Mouse (Mus musculus): ENCODE measurements at regions not wholly inside any gene's neighbourhood (a gene's known extent, or its start where the extent isn't known, plus 50 kb on each side); places are given as distances from the start of the nearest gene placed in this dataset.

DNA sequence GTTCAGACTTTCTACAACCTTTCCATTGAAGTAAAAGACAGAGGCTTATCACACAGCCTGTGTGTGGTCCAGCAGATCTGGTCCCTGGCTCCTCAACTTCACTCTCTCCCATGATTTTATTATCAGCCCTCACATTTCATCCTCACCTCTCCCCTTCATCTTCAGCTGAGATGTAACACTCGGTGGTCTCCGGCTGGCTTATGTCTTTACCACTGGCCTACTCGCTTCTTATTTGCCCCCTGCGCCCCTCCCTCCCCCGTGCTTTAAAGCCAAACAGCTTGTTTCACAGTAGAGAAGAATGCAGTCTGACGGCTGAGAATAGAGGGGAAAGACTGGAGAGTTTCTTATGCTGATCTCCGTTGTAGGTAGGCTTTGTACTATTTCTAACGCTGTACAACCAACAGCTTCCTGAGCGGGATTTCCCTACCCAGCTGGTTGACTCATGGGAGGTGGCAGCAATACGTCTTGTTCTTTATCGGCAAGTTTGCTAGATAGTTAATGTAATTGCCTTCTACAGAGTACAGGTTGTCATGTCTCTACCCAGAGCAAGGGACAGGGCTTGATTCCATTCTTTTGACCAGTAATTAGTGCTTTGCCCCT lies 152.9 kb upstream of the Cmc1 start:
- Histone ChIP-seq H3K4me2 (ENCODE audit: low read depth, low read length) (no peak overlapping the region), H3K4me1 (ENCODE audit: control insufficient read depth, insufficient read depth, low read length) (no peaks in the 10 kb centered on the region), H3K4me3 (ENCODE audit: low read depth, low read length) (no peak overlapping the region), H3K9me3 (ENCODE audit: control insufficient read depth, low read length) (no peaks in the 10 kb centered on the region), H3K27me3 (ENCODE audit: control insufficient read depth, insufficient read depth, low read length) (no peaks in the 10 kb centered on the region), H3K36me3 (ENCODE audit: control insufficient read depth, insufficient read depth, low read length) (no peaks in the 10 kb centered on the region), H3K9ac (replicated peaks; ENCODE audit: low read depth, low read length) (no peak overlapping the region), H3K27ac (ENCODE audit: low read depth, low read length) (no peak overlapping the region)
- 80% methylated on average over 11 of the region's 11 CpGs for WGBS
- ATAC-seq (ENCODE audit: low read depth) = no peak

DNA sequence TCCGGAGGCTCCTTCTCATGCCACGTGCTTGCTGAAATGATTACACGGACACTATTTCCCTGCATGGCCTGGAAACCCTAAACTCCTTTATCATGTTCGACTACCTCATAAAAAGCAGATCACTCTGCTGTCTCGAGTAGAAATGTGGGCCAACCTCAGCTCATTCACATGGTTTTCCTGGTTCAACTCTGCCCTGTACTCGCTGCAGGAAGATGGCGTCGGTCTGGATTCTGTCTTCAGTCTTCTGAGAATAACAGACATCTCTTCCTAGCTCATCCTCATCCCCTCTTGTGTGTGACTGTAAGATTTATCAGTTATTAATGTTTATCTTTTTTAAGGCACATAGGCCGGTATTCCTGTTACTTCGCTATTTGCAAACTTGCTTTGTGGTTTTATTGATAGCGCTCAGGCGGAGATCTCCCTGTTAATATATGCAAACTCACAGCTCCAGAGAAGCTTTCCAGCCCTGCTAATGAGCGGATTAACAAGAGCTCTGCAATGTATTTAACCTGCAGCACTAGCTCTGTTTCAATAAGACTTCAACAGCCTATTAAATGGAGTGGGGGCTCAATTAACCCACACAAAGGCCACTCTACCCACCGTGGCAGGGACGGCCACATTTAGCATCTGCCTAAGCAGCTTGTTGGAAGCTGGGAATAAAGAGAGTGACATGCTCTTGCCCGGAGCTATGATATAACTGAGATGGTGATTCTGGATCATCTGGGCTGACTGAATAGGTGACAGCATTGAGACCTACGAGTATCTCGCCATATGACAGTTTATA lies 159.5 kb upstream of the Eomes start:
- Histone ChIP-seq H3K36me3 (ENCODE audit: control insufficient read depth, insufficient read depth, low read length) (no peaks in the 10 kb centered on the region), H3K4me2 (ENCODE audit: low read depth, low read length) (no peak overlapping the region), H3K27ac (ENCODE audit: low read depth, low read length) (no peak overlapping the region), H3K4me1 (ENCODE audit: control insufficient read depth, insufficient read depth, low read length) (no peaks in the 10 kb centered on the region), H3K9me3 (ENCODE audit: control insufficient read depth, low read length) (no peaks in the 10 kb centered on the region), H3K4me3 (ENCODE audit: low read depth, low read length) (no peak overlapping the region), H3K27me3 (ENCODE audit: control insufficient read depth, insufficient read depth, low read length) (no peaks in the 10 kb centered on the region), H3K9ac (replicated peaks; ENCODE audit: low read depth, low read length) (no peak overlapping the region)
- no peak for ATAC-seq (ENCODE audit: low read depth)
- WGBS = 58% methylated on average over 18 of the region's 18 CpGs

DNA sequence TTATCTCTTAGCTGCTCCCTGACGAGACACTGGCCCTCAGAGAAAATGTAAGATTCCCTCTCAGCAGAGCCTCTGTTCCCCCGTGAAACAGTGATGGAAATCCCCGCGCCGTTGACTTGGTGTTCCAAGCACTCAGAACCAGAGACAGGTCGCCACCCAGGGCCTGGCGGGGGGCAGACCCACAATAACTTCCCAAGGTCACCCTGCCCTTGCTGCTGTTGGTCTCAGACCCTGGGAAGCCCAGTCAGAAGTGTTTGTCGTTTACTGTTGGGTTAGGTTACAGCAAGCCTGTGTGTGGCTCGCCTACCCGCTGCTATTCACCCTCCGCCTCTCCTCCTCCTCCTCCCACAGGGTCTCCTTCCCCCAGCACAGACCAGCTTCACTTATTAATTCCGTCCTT lies 154.2 kb upstream of the Eomes start:
- ATAC-seq (ENCODE audit: low read depth) = no peak
- whole genome bisulfite sequencing = 45% methylated on average over 12 of the region's 12 CpGs
- no peak overlapping the region for H3K27ac ChIP-seq (ENCODE audit: low read depth, low read length)

DNA sequence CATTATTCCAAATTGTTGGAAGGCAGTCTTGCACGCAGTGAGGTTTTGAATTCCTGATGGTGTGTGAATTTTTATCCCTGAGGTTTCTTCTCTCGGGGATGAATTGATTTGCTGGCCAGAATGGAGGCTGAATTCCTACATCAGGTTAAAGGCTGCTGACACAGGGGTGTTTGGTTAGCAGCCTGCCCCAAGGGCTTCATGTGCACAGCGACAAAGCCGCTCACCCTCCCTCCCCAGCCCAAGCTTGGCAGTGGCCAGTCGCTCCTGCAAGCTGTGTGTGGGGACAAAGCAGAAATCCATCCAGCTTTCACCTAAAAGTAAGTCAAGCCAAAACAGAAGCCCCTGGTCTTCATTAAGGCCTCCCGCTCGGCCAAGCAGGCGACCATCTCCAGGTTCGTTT lies 151.4 kb upstream of the Eomes start:
- Histone ChIP-seq H3K27me3 (ENCODE audit: control insufficient read depth, insufficient read depth, low read length) (no peaks in the 10 kb centered on the region), H3K4me1 (ENCODE audit: control insufficient read depth, insufficient read depth, low read length) (no peaks in the 10 kb centered on the region), H3K4me2 (ENCODE audit: low read depth, low read length) (no peak overlapping the region), H3K36me3 (ENCODE audit: control insufficient read depth, insufficient read depth, low read length) (no peaks in the 10 kb centered on the region), H3K9me3 (ENCODE audit: control insufficient read depth, low read length) (no peaks in the 10 kb centered on the region), H3K9ac (replicated peaks; ENCODE audit: low read depth, low read length) (no peak overlapping the region), H3K27ac (ENCODE audit: low read depth, low read length) (no peak overlapping the region), H3K4me3 (ENCODE audit: low read depth, low read length) (no peak overlapping the region)
- 66% methylated on average over 9 of the region's 9 CpGs for WGBS
- ATAC-seq (ENCODE audit: low read depth) = no peak

More for the DNA sequence above, 154.2 kb upstream of the Eomes start:
- Histone ChIP-seq H3K9ac (replicated peaks; ENCODE audit: low read depth, low read length) (no peak overlapping the region), H3K4me3 (ENCODE audit: low read depth, low read length) (no peak overlapping the region), H3K36me3 (ENCODE audit: control insufficient read depth, insufficient read depth, low read length) (no peaks in the 10 kb centered on the region), H3K4me2 (ENCODE audit: low read depth, low read length) (no peak overlapping the region), H3K4me1 (ENCODE audit: control insufficient read depth, insufficient read depth, low read length) (no peaks in the 10 kb centered on the region), H3K27me3 (ENCODE audit: control insufficient read depth, insufficient read depth, low read length) (no peaks in the 10 kb centered on the region), H3K9me3 (ENCODE audit: control insufficient read depth, low read length) (no peaks in the 10 kb centered on the region)

DNA sequence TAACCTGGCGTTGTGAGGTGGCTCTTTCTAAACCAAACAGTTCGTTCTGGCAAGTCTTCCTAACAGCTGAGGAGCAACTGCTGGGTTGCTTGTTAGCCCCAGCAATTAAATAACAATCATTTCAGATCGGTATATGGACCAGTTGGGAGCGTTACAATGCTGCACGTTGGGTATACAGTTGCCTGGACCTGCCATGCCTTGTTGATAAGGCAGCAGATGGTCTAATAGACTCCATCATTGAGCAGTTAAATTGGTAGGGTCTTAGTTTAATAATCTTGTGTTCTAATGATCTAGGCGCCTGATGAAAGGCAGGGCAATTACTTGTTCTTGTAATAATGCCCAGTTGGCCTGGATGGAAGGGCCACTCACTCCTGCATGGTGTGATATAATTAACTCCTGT lies 150.1 kb upstream of the Eomes start:
- WGBS = 65% methylated on average over 6 of the region's 6 CpGs
- no peak overlapping the region for H3K27ac ChIP-seq (ENCODE audit: low read depth, low read length)

DNA sequence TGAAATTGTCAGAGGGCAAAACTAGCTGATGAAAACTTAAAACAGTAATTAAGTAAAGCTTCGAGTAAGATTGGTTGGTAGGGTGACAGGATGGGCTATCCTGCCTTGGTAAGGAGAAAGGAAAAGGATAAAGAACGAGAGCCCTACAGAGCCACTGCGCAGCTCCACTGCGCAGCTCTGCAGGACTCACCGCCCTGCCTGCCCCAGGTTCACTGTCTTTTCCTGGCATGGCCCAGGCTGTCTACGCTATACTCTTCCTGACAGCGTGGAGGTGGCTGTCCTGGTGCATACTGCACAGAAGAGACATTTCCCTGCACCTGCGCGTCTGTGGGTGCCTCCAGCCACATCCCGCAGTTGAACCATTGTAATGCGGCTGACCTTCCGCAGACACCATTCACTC lies 136.6 kb upstream of the Eomes start:
- Histone ChIP-seq H3K4me1 (ENCODE audit: control insufficient read depth, insufficient read depth, low read length) (no peaks in the 10 kb centered on the region), H3K27me3 (ENCODE audit: control insufficient read depth, insufficient read depth, low read length) (no peaks in the 10 kb centered on the region), H3K4me2 (ENCODE audit: low read depth, low read length) (peak overlapping the region; percentile 46), H3K9me3 (ENCODE audit: control insufficient read depth, low read length) (no peaks in the 10 kb centered on the region), H3K36me3 (ENCODE audit: control insufficient read depth, insufficient read depth, low read length) (no peaks in the 10 kb centered on the region), H3K27ac (ENCODE audit: low read depth, low read length) (no peak overlapping the region), H3K9ac (replicated peaks; ENCODE audit: low read depth, low read length) (0 out of 2 replicates have a peak overlapping the region, but pooled peaks have one; percentile 21), H3K4me3 (ENCODE audit: low read depth, low read length) (peak overlapping the region; percentile 17; the same call in 1 of the 2 replicates)
- WGBS = 45% methylated on average over 12 of the region's 12 CpGs
- ATAC-seq (ENCODE audit: low read depth) = no peak

More for the DNA sequence above, 150.1 kb upstream of the Eomes start:
- Histone ChIP-seq H3K27me3 (ENCODE audit: control insufficient read depth, insufficient read depth, low read length) (no peaks in the 10 kb centered on the region), H3K36me3 (ENCODE audit: control insufficient read depth, insufficient read depth, low read length) (no peaks in the 10 kb centered on the region), H3K9me3 (ENCODE audit: control insufficient read depth, low read length) (no peaks in the 10 kb centered on the region), H3K4me1 (ENCODE audit: control insufficient read depth, insufficient read depth, low read length) (no peaks in the 10 kb centered on the region), H3K4me2 (ENCODE audit: low read depth, low read length) (no peak overlapping the region), H3K9ac (replicated peaks; ENCODE audit: low read depth, low read length) (no peak overlapping the region), H3K4me3 (ENCODE audit: low read depth, low read length) (no peak overlapping the region)
- no peak for ATAC-seq (ENCODE audit: low read depth)

DNA sequence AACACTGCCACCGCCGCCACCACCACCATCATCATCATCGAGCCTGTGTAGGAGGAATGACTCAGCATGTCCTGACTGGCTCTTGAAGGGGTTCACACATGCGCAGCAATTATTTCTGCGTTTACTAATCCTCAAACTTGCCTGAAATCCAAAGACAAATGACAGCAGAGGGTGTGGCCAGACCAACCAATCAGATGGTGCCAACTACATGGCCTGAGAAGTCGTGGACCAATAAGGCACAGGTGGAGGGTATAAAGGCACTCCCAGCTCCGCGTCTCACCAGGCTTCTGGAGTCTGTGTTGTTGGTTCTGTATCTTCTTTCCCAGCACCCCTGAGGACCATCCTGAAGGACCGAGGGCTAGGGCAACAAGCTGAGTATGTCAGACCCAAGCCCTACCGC lies 123.1 kb upstream of the Eomes start:
- Histone ChIP-seq H3K9ac (replicated peaks; ENCODE audit: low read depth, low read length) (no peak overlapping the region), H3K9me3 (ENCODE audit: control insufficient read depth, low read length) (no peaks in the 10 kb centered on the region), H3K4me2 (ENCODE audit: low read depth, low read length) (no peak overlapping the region), H3K27me3 (ENCODE audit: control insufficient read depth, insufficient read depth, low read length) (no peaks in the 10 kb centered on the region), H3K4me3 (ENCODE audit: low read depth, low read length) (no peak overlapping the region), H3K27ac (ENCODE audit: low read depth, low read length) (no peak overlapping the region), H3K4me1 (ENCODE audit: control insufficient read depth, insufficient read depth, low read length) (no peaks in the 10 kb centered on the region), H3K36me3 (ENCODE audit: control insufficient read depth, insufficient read depth, low read length) (no peaks in the 10 kb centered on the region)
- no peak for ATAC-seq (ENCODE audit: low read depth)
- 95% methylated on average over 10 of the region's 10 CpGs for WGBS

DNA sequence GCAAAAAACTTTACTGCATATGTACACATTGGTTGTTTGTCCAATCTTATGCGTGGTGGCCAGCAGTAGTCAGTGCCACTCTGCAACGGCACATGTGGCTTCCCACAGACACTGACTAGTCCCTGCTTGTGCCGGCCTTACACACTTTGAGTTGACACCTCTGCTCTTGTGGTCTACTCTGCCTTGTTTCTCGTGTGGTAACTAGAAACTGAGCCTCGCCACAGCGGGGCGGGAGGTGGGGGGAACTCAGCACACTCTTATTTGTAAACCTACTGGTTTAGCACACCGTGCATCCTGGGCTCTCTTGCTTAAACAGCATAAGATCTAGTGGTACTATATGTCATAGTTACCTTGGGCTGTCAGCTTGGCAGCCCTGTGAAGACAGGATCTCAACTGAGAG lies 120.6 kb upstream of the Eomes start:
- no peak for ATAC-seq (ENCODE audit: low read depth)
- Histone ChIP-seq H3K27ac (ENCODE audit: low read depth, low read length) (no peak overlapping the region), H3K4me3 (ENCODE audit: low read depth, low read length) (no peak overlapping the region), H3K4me2 (ENCODE audit: low read depth, low read length) (no peak overlapping the region), H3K4me1 (ENCODE audit: control insufficient read depth, insufficient read depth, low read length) (no peaks in the 10 kb centered on the region), H3K27me3 (ENCODE audit: control insufficient read depth, insufficient read depth, low read length) (no peaks in the 10 kb centered on the region), H3K9me3 (ENCODE audit: control insufficient read depth, low read length) (no peaks in the 10 kb centered on the region), H3K36me3 (ENCODE audit: control insufficient read depth, insufficient read depth, low read length) (no peaks in the 10 kb centered on the region), H3K9ac (replicated peaks; ENCODE audit: low read depth, low read length) (no peak overlapping the region)
- WGBS = 94% methylated on average over 8 of the region's 8 CpGs

DNA sequence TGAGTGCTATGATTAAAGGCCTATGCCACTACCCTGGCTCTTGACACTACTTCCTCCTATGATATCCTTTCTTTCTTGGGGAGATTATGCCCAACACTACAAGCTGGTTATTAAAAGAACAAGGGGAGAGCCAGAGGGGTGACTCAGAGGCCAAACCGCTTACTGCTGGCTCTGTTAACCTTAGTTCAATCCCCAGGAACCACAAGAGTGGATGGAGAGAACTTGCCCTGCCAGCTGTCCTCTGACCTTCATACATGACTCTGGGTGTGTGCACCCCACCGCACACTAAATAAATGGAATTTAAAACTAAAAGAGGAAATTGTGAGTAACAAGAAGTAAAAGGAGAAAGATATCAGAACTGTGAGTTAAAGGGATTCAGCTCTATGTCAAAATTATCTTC lies 114.1 kb upstream of the Eomes start:
- WGBS = 96% methylated on average over 2 of the region's 2 CpGs
- Histone ChIP-seq H3K4me3 (ENCODE audit: low read depth, low read length) (no peak overlapping the region), H3K27ac (ENCODE audit: low read depth, low read length) (no peak overlapping the region), H3K36me3 (ENCODE audit: control insufficient read depth, insufficient read depth, low read length) (no peaks in the 10 kb centered on the region), H3K27me3 (ENCODE audit: control insufficient read depth, insufficient read depth, low read length) (no peaks in the 10 kb centered on the region), H3K4me2 (ENCODE audit: low read depth, low read length) (no peak overlapping the region), H3K4me1 (ENCODE audit: control insufficient read depth, insufficient read depth, low read length) (no peaks in the 10 kb centered on the region), H3K9me3 (ENCODE audit: control insufficient read depth, low read length) (no peaks in the 10 kb centered on the region), H3K9ac (replicated peaks; ENCODE audit: low read depth, low read length) (no peak overlapping the region)
- no peak for ATAC-seq (ENCODE audit: low read depth)

All from neural tube, embryonic 14.5 days (tissue).